Mouse (Mus musculus): ENCODE data around the gene Gm2115.

Gm2115 gene

GRCm38 (mm10) chr7:84528796-84529533 is at the start of gene Gm2115:
TSS of gene Gm2115 (plus strand) at chr7:84528954.
- in situ Hi-C loops (cut with MboI, MseI) = no loop called here

GRCm38 (mm10) chr7:84483447-84484407 is 45.0 kb upstream of the Gm2115 start:
- in situ Hi-C loops (cut with MboI, MseI) = loop anchor here in 1 of 2 experiments (10.0 kb wide), 1 partner anchor 1921 kb away; the partner anchor contains the start of gene Olfr301

GRCm38 (mm10) chr7:84486485-84486884 is 42.3 kb upstream of the Gm2115 start:
- in situ Hi-C loops (cut with MboI, MseI) = loop anchor here in 1 of 2 experiments (10.0 kb wide), 1 partner anchor 1918 kb away; the partner anchor contains the start of gene Olfr301

GRCm38 (mm10) chr7:84503163-84503562 is 25.6 kb upstream of the Gm2115 start:
- in situ Hi-C loops (cut with MboI, MseI) = no loop called here

- in situ Hi-C loops (cut with MboI, MseI) = no loop called here
Measured at GRCm38 (mm10) chr7:84518533-84519198, 10.1 kb upstream of the Gm2115 start.

GRCm38 (mm10) chr7:84521329-84521728 is 7.4 kb upstream of the Gm2115 start:
- in situ Hi-C loops (cut with MboI, MseI) = no loop called here

- in situ Hi-C loops (cut with MboI, MseI) = no loop called here
Measured at GRCm38 (mm10) chr7:84522426-84522825, 6.3 kb upstream of the Gm2115 start.

GRCm38 (mm10) chr7:84526171-84526570 is 2.6 kb upstream of the Gm2115 start:
- in situ Hi-C loops (cut with MboI, MseI) = no loop called here

- in situ Hi-C loops (cut with MboI, MseI) = no loop called here
Measured at GRCm38 (mm10) chr7:84532795-84533194, 4.0 kb downstream of the Gm2115 start.

- in situ Hi-C loops (cut with MboI, MseI) = no loop called here
Measured at GRCm38 (mm10) chr7:84534632-84535031, 5.9 kb downstream of the Gm2115 start.

GRCm38 (mm10) chr7:84544946-84545345 is 16.2 kb downstream of the Gm2115 start:
- in situ Hi-C loops (cut with MboI, MseI) = no loop called here

GRCm38 (mm10) chr7:84546667-84547066 is 17.9 kb downstream of the Gm2115 start:
- in situ Hi-C loops (cut with MboI, MseI) = no loop called here

- in situ Hi-C loops (cut with MboI, MseI) = no loop called here
Measured at GRCm38 (mm10) chr7:84551472-84551871, 22.7 kb downstream of the Gm2115 start.

GRCm38 (mm10) chr7:84555294-84555693 is 26.5 kb downstream of the Gm2115 start:
- in situ Hi-C loops (cut with MboI, MseI) = no loop called here

GRCm38 (mm10) chr7:84557332-84557731 is 28.6 kb downstream of the Gm2115 start:
- in situ Hi-C loops (cut with MboI, MseI) = no loop called here

- in situ Hi-C loops (cut with MboI, MseI) = no loop called here
Measured at GRCm38 (mm10) chr7:84560500-84560899, 31.7 kb downstream of the Gm2115 start.

GRCm38 (mm10) chr7:84564236-84564635 is 35.5 kb downstream of the Gm2115 start:
- in situ Hi-C loops (cut with MboI, MseI) = no loop called here

- in situ Hi-C loops (cut with MboI, MseI) = no loop called here
Measured at GRCm38 (mm10) chr7:84566200-84566599, 37.4 kb downstream of the Gm2115 start.

GRCm38 (mm10) chr7:84577034-84577433 is 48.3 kb downstream of the Gm2115 start:
- in situ Hi-C loops (cut with MboI, MseI) = no loop called here

GRCm38 (mm10) chr7:84578841-84579240 is 50.1 kb downstream of the Gm2115 start:
- in situ Hi-C loops (cut with MboI, MseI) = no loop called here

- in situ Hi-C loops (cut with MboI, MseI) = no loop called here
Measured at GRCm38 (mm10) chr7:84579769-84580168, 51.0 kb downstream of the Gm2115 start.

- in situ Hi-C loops (cut with MboI, MseI) = loop anchor here in 1 of 2 experiments (5.0 kb wide), 1 partner anchor 228 kb away; no protein-coding TSS in a partner anchor
Measured at GRCm38 (mm10) chr7:84585086-84585485, 56.3 kb downstream of the Gm2115 start.
